Mouse (Mus musculus): ENCODE data around the gene Fbxl21. TPM values are rescaled to one million over a fixed set of nuclear protein-coding genes. Genes with fewer than 3 reads are reported as not detected.

The Fbxl21 gene
- 1.6 TPM for polyA plus RNA-seq (2017; shearing (Covaris generic))

DNA sequence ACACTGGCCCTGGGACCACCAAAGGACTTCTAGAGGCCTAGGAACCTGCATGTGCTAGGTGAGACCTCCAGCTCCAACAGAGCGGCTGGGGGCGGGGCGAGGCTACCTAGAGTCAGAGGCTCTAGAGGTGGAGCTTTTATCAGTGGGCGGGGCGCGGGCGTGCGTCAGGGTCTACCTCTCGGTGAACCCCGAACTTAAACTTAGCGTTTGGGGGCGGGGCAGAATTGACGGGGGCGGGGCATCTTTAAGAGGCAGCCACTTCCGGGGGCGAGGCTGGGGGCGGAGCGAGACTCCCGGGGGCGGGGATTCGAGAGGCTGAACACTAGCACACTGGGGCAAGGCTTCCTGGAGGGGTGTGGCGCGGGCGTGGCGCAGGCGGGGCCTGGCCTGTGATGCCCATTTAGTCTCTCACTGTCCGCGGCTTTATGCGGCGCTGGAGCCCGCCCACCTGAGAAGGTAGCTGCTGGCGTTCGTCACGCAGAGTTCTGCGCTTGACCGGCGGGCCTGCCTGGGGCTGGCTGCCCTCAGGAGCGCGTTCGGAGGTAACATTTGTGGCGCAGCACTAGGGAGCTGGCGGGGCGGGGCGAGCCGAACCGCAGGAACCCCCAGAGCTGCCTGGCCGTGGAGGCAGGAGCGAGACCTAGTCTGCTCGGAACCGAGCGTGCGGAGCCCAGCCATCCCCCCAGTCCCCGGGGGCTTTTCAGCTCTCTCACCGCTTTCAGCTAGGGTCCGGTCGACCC is at the start of gene Fbxl21:
Gene Fbxl21 (plus strand): TSS at position 392 of the 740 bp plus-strand sequence.

DNA sequence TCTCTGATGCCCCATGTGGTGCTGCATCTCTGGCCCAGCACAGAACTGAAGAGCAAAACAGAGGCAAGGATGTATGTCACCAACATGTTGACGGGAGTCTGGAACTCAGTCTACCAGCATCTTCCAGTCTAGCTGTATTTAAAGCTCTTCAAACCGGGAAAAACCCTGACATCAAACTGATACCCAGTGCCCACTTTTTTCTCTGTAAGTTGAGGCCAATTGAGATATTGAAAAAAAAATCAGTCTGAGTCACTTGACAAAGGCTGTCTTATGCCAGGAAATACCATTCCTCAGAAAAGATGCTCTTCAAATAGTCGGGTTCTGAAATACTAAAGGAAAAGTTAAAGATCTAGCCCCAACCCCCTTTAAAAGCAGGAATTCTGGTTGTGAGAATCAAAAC is 40.1 kb upstream of the Fbxl21 start, which contains the start of gene Il9:
Gene Il9 (minus strand): TSS at position 101 of the 400 bp plus-strand sequence.

DNA sequence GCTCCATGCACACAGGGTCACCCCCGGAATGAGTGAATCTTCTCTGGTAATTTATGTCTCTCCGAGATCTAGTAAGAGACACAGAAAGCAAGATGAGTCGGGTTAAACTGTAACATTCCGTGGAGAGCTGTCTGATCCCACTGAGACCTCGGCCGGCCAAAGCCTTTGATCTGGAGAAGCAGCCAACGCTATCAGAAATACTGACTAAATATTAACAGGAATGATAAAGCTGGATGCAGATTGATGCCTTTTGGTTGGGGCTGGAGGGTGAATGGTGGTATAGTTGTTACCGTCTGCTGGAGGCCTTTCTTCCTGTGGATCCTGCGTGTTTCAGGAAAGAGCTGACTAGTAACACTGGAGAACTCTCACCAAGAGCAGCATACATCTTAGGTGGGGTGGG is 26.1 kb downstream of the Fbxl21 start, which contains the start of gene Lect2:
Gene Lect2 (minus strand): TSS at position 102 of the 400 bp plus-strand sequence.

Other genes starting within 250 kb of the Fbxl21 start
- gene Cxcl14, start 225.9 kb upstream of the Fbxl21 start, polyA plus RNA-seq (2017; shearing (Covaris generic)), result not detected
- not detected for gene Gm3045, start 95.9 kb upstream of the Fbxl21 start, polyA plus RNA-seq (2017; shearing (Covaris generic))
- not detected for gene Slc25a48, start 84.1 kb upstream of the Fbxl21 start, polyA plus RNA-seq (2017; shearing (Covaris generic))
- gene Il9, start 40.2 kb upstream of the Fbxl21 start, polyA plus RNA-seq (2017; shearing (Covaris generic)), result not detected
- not detected for gene Lect2, start 26.0 kb downstream of the Fbxl21 start, polyA plus RNA-seq (2017; shearing (Covaris generic))
- not detected for gene Tgfbi, start 87.1 kb downstream of the Fbxl21 start, polyA plus RNA-seq (2017; shearing (Covaris generic))
- gene Smad5, start 180.5 kb downstream of the Fbxl21 start, polyA plus RNA-seq (2017; shearing (Covaris generic)), result 33.3 TPM
- gene Gm45623, start 231.4 kb downstream of the Fbxl21 start, polyA plus RNA-seq (2017; shearing (Covaris generic)), result not detected